ENCODE assay signal across 10 mouse cellular contexts in the genomic region with DNA sequence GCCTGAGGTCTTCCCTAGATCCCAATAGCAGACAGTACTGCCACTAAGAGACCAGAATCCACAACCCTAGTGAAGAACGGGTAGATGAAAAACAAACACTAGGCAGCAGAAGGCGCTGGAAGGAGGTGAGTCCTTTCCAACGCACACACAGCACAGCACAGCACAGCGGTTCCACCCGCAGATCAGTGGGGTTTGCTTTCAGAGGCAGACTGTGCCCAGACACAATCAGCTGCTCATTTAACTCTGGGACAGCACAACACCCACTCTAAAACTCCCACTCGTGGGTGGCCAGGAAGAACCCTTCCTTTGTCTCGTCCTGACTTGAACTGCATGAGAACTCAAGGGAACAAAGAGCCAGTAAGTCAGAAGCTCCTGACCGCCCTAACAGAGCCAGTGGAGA. TPM values are rescaled to one million over a fixed set of nuclear protein-coding genes. Genes with fewer than 3 reads are reported as not detected.
DNase-seq lines count a peak whose midpoint lies in the region; ATAC-seq and TF ChIP-seq lines count a peak whose summit lies in the region.
"Had no signal": no experiment of that assay in that cellular context is flagged by ENCODE, and none has a peak within 500 bp of the region (broad histone marks: within the 10 kb centered on the region; RNA-seq: fewer than 3 reads in every experiment).

No protein-coding gene starts in this region.

- peaks cover 51% of the 10 kb centered on the region for H3K4me1 ChIP-seq in heart, embryonic 12.5 days (replicated peaks)
- peaks cover 20% of the 10 kb centered on the region for H3K4me1 ChIP-seq in midbrain, embryonic 15.5 days
- H3K4me1 ChIP-seq in midbrain, embryonic 11.5 days (ENCODE audit: control insufficient read depth, insufficient read depth, low read length), result peaks cover 23% of the 10 kb centered on the region
- H3K4me1 ChIP-seq in embryonic fibroblast, embryonic 13.5 days (ENCODE audit: control insufficient read depth, insufficient read depth, low read length), result peaks cover 22% of the 10 kb centered on the region

- H3K36me3 ChIP-seq in heart, embryonic 12.5 days, result no peaks in the 10 kb centered on the region
- no peaks in the 10 kb centered on the region for H3K36me3 ChIP-seq in midbrain, embryonic 15.5 days (replicated peaks)
- no peaks in the 10 kb centered on the region for H3K36me3 ChIP-seq in midbrain, embryonic 11.5 days (ENCODE audit: control insufficient read depth, insufficient read depth, low read length)

- no peaks in the 10 kb centered on the region for H3K9me3 ChIP-seq in heart, embryonic 12.5 days (replicated peaks)
- no peaks in the 10 kb centered on the region for H3K9me3 ChIP-seq in midbrain, embryonic 15.5 days
- no peaks in the 10 kb centered on the region for H3K9me3 ChIP-seq in midbrain, embryonic 11.5 days (ENCODE audit: control insufficient read depth, low read length)

- WGBS in heart, embryonic 12.5 days, result 27% methylated on average over 8 of the region's 8 CpGs
- WGBS in midbrain, embryonic 15.5 days, result 12% methylated on average over 8 of the region's 8 CpGs
- WGBS in midbrain, embryonic 11.5 days, result 7% methylated on average over 8 of the region's 8 CpGs

- 0 out of 2 replicates have a peak overlapping the region, but pooled peaks have one; percentile 24 for H3K9ac ChIP-seq in heart, embryonic 12.5 days
- H3K9ac ChIP-seq in midbrain, embryonic 15.5 days, result no peak overlapping the region
- no peak overlapping the region for H3K9ac ChIP-seq in midbrain, embryonic 11.5 days (ENCODE audit: low read length)

- H3K27ac ChIP-seq in heart, embryonic 12.5 days (ENCODE audit: poor library complexity, severe bottlenecking), result peak overlapping the region; percentile 41; the same call in 1 of the 2 replicates
- H3K27ac ChIP-seq in midbrain, embryonic 15.5 days, result 0 out of 2 replicates have a peak overlapping the region, but pooled peaks have one; percentile 6
- no peak overlapping the region; the same call in 1 of the 2 replicates for H3K27ac ChIP-seq in midbrain, embryonic 11.5 days (ENCODE audit: low read depth, low read length)
- H3K27ac ChIP-seq in embryonic fibroblast, embryonic 13.5 days (ENCODE audit: insufficient read depth, low read length), result peak overlapping the region; percentile 28

- H3K27me3 ChIP-seq in heart, embryonic 12.5 days (replicated peaks), result no peaks in the 10 kb centered on the region
- no peaks in the 10 kb centered on the region for H3K27me3 ChIP-seq in midbrain, embryonic 15.5 days (replicated peaks)
- H3K27me3 ChIP-seq in midbrain, embryonic 11.5 days (ENCODE audit: control insufficient read depth, insufficient read depth, low read length), result no peaks in the 10 kb centered on the region

- TF ChIP-seq POLR2A in embryonic fibroblast, embryonic 13.5 days (IDR thresholded peaks at IDR 0.05; ENCODE audit: low read depth, low read length), result no peak

- no peak for TF ChIP-seq CTCF in embryonic fibroblast, embryonic 13.5 days (IDR thresholded peaks at IDR 0.05; ENCODE audit: borderline replicate concordance, insufficient read depth, low read length)

- H3K4me2 ChIP-seq in heart, embryonic 12.5 days, result no peak overlapping the region
- no peak overlapping the region for H3K4me2 ChIP-seq in midbrain, embryonic 15.5 days
- H3K4me2 ChIP-seq in midbrain, embryonic 11.5 days, result no peak overlapping the region

- DNase-seq in heart, postnatal 14 days, result no peak
- DNase-seq in midbrain, embryonic 11.5 days (ENCODE audit: low spot score, missing footprints), result no peak
- peak; percentile 29 to 52 for DNase-seq in right cerebral cortex, postnatal 36 days (ENCODE audit: low spot score in 2 of 2)
- DNase-seq in spleen, postnatal 4 days (ENCODE audit: low spot score in 2 of 2), result no peak

- intact Hi-C loops in heart, postnatal 14 days (cut with DNase I), result no loop called here

- no peak overlapping the region for H3K4me3 ChIP-seq in heart, embryonic 12.5 days
- H3K4me3 ChIP-seq in midbrain, embryonic 15.5 days, result no peak overlapping the region
- no peak overlapping the region for H3K4me3 ChIP-seq in midbrain, embryonic 11.5 days (ENCODE audit: low read depth, low read length)
- no peak overlapping the region for H3K4me3 ChIP-seq in embryonic fibroblast, embryonic 13.5 days (ENCODE audit: insufficient read depth, low read length)

- ATAC-seq in heart, embryonic 12.5 days (ENCODE audit: insufficient number of reproducible peaks, low FRiP score), result no peak
- no peak for ATAC-seq in midbrain, embryonic 15.5 days (replicated peaks)
- ATAC-seq in midbrain, embryonic 11.5 days (ENCODE audit: low FRiP score), result no peak
- ATAC-seq in cerebellum, adult (ENCODE audit: insufficient number of reproducible peaks, low FRiP score, low TSS enrichment), result no peak
- ATAC-seq: lung, postnatal 0 days had no signal

RNA-seq across cellular contexts. Expression of a gene that starts 20.6 kb away (rescaled TPM):
- 0.54 TPM in 1 of 2 replicates, not detected in the other for polyA plus RNA-seq in heart, embryonic 12.5 days (2016; fragmentation: Nextera tagmentation; extraction: Ambion mirVana)
- not detected for total RNA-seq in heart, postnatal 14 days (2021)
- 0.48 and 0.56 TPM in 2 replicates for polyA plus RNA-seq in midbrain, embryonic 15.5 days (2015; fragmentation: Nextera tagmentation; extraction: Ambion mirVana)
- polyA plus RNA-seq in midbrain, embryonic 11.5 days (2014; fragmentation: Nextera tagmentation; extraction: Ambion mirVana), result 0.41 and 0.57 TPM in 2 replicates
- 0.30 TPM in 1 of 2 replicates, not detected in the other for polyA plus RNA-seq in embryonic fibroblast, embryonic 13.5 days (2011; ENCODE audit: insufficient read length, low read depth, missing spikeins)

RNA-seq across cellular contexts. Expression of a gene that starts 21.0 kb away (rescaled TPM):
- 35.5 and 36.7 TPM in 2 replicates for polyA plus RNA-seq in heart, embryonic 12.5 days (2016; fragmentation: Nextera tagmentation; extraction: Ambion mirVana)
- 10 to 100 TPM; 56.3 to 57.6 TPM for total RNA-seq in heart, postnatal 14 days (2021)
- 73.8 and 77.2 TPM in 2 replicates for polyA plus RNA-seq in midbrain, embryonic 15.5 days (2015; fragmentation: Nextera tagmentation; extraction: Ambion mirVana)
- 41.4 and 46.8 TPM in 2 replicates for polyA plus RNA-seq in midbrain, embryonic 11.5 days (2014; fragmentation: Nextera tagmentation; extraction: Ambion mirVana)
- 37.9 and 40.5 TPM in 2 replicates for polyA plus RNA-seq in embryonic fibroblast, embryonic 13.5 days (2011; ENCODE audit: insufficient read length, low read depth, missing spikeins)

RNA-seq across cellular contexts. Expression of a gene that starts 50.7 kb away (rescaled TPM):
- 0.05 TPM in 1 of 2 replicates, not detected in the other for polyA plus RNA-seq in heart, embryonic 12.5 days (2016; fragmentation: Nextera tagmentation; extraction: Ambion mirVana)
- total RNA-seq in heart, postnatal 14 days (2021), result under 1 TPM; 0.07 to 0.10 TPM
- polyA plus RNA-seq in midbrain, embryonic 15.5 days (2015; fragmentation: Nextera tagmentation; extraction: Ambion mirVana), result 0.06 and 0.08 TPM in 2 replicates
- not detected in 2 replicates for polyA plus RNA-seq in midbrain, embryonic 11.5 days (2014; fragmentation: Nextera tagmentation; extraction: Ambion mirVana)
- polyA plus RNA-seq in embryonic fibroblast, embryonic 13.5 days (2011; ENCODE audit: insufficient read length, low read depth, missing spikeins), result not detected in 2 replicates
- total RNA-seq: common myeloid progenitor, adult 5-6 weeks had no signal
- polyA plus RNA-seq: lung, postnatal 0 days had no signal

Comparison
In these comparisons a context has a peak if more than half of its experiments do, and no peak if none do; other contexts are left out.
1. DNase-seq: peak in right cerebral cortex, postnatal 36 days (2 of 2); none in heart, postnatal 14 days (0 of 2), midbrain, embryonic 11.5 days (single experiment) and spleen, postnatal 4 days (0 of 2).